Mouse (Mus musculus): Measurements from ENCODE around the gene Ranbp10.

Ranbp10 gene

GRCm38 (mm10) chr8:105826861-105827848, at the start of gene Ranbp10, which contains the start of gene Tsnaxip1:
Ranbp10 (minus strand) TSS chr8:105827350.
Tsnaxip1 (plus strand) TSS chr8:105827731.
- peak; percentile 97 to 99 for DNase-seq

GRCm38 (mm10) chr8:105874301-105874700, 47.2 kb upstream of the Ranbp10 start:
- no peak for DNase-seq

- no peak for DNase-seq
Observed at GRCm38 (mm10) chr8:105866364-105867029, 39.3 kb upstream of the Ranbp10 start.

GRCm38 (mm10) chr8:105861951-105862350, 34.8 kb upstream of the Ranbp10 start:
- no peak for DNase-seq

GRCm38 (mm10) chr8:105860143-105860981, 33.2 kb upstream of the Ranbp10 start, which contains the start of gene Nutf2:
Nutf2 (plus strand) TSS chr8:105860580.
- DNase-seq = peak; percentile 93 to 95

- DNase-seq = no peak
Observed at GRCm38 (mm10) chr8:105859314-105859713, 32.2 kb upstream of the Ranbp10 start.

- DNase-seq = no peak
Observed at GRCm38 (mm10) chr8:105858495-105858894, 31.3 kb upstream of the Ranbp10 start.

- DNase-seq = no peak
Observed at GRCm38 (mm10) chr8:105856168-105856835, 29.2 kb upstream of the Ranbp10 start.

GRCm38 (mm10) chr8:105855248-105856167, 28.4 kb upstream of the Ranbp10 start:
- peak; percentile 38 to 49 for DNase-seq

- peak; percentile 84 to 90 for DNase-seq
Observed at GRCm38 (mm10) chr8:105854715-105855216, 27.6 kb upstream of the Ranbp10 start, which contains the start of gene Thap11. Thap11 (plus strand) TSS chr8:105855132.

- DNase-seq = peak in 1 of 2 experiments; percentile 18
Observed at GRCm38 (mm10) chr8:105854303-105854702, 27.2 kb upstream of the Ranbp10 start.

GRCm38 (mm10) chr8:105853178-105853577, 26.0 kb upstream of the Ranbp10 start, which contains the start of gene Cenpt:
Cenpt (minus strand) TSS chr8:105853278.
- DNase-seq = no peak

GRCm38 (mm10) chr8:105852146-105852729, 25.1 kb upstream of the Ranbp10 start:
- DNase-seq = peak in 1 of 2 experiments; percentile 17

GRCm38 (mm10) chr8:105851651-105852143, 24.5 kb upstream of the Ranbp10 start:
- peak; percentile 85 to 91 for DNase-seq

GRCm38 (mm10) chr8:105850611-105851010, 23.5 kb upstream of the Ranbp10 start:
- no peak for DNase-seq

GRCm38 (mm10) chr8:105850014-105850413, 22.9 kb upstream of the Ranbp10 start:
- no peak for DNase-seq

- DNase-seq = no peak
Observed at GRCm38 (mm10) chr8:105846678-105847077, 19.5 kb upstream of the Ranbp10 start.

GRCm38 (mm10) chr8:105839209-105839608, 12.1 kb upstream of the Ranbp10 start:
- DNase-seq = no peak

- DNase-seq = no peak
Observed at GRCm38 (mm10) chr8:105836991-105837390, 9.8 kb upstream of the Ranbp10 start.

GRCm38 (mm10) chr8:105835318-105835717, 8.2 kb upstream of the Ranbp10 start:
- peak; percentile 69 to 76 for DNase-seq
